Mouse (Mus musculus) telencephalon, adult 2 months (tissue): ENCODE results near the gene Slc30a4.
A peak's percentile ranks its signal among the peaks of the same experiment; 100 is the strongest.

Experiments used
- DNase-seq: peaks from one replicate; pipeline ENCODE4 v3.0.0-alpha.2; 2011; ENCODE audit warnings: low read depth, low spot score

The Slc30a4 gene

GRCm38 (mm10) chr2:122702181-122703036 lies at the start of gene Slc30a4:
Gene Slc30a4 (minus strand): TSS chr2:122702663.
- DNase-seq = peak; percentile 65

- no peak for DNase-seq
These were observed 44.0 kb upstream of the Slc30a4 start for GRCm38 (mm10) chr2:122746461-122746860.

- DNase-seq = peak; percentile 22
These were observed 36.6 kb upstream of the Slc30a4 start for GRCm38 (mm10) chr2:122739023-122739422.

GRCm38 (mm10) chr2:122737894-122738830 lies 35.7 kb upstream of the Slc30a4 start, which contains the start of gene Bloc1s6:
Gene Bloc1s6 (plus strand): TSS chr2:122738503.
- peak; percentile 95 for DNase-seq

- DNase-seq = no peak
These were observed 29.0 kb upstream of the Slc30a4 start for GRCm38 (mm10) chr2:122731456-122731855.

GRCm38 (mm10) chr2:122725604-122726003 lies 23.1 kb upstream of the Slc30a4 start:
- no peak for DNase-seq

- no peak for DNase-seq
These were observed 18.1 kb upstream of the Slc30a4 start for GRCm38 (mm10) chr2:122720564-122720963.

- DNase-seq = no peak
These were observed 16.8 kb upstream of the Slc30a4 start for GRCm38 (mm10) chr2:122719232-122719631.

GRCm38 (mm10) chr2:122716301-122716842 lies 13.9 kb upstream of the Slc30a4 start:
- DNase-seq = no peak

GRCm38 (mm10) chr2:122715148-122715692 lies 12.8 kb upstream of the Slc30a4 start:
- DNase-seq = no peak

GRCm38 (mm10) chr2:122712848-122713247 lies 10.4 kb upstream of the Slc30a4 start:
- DNase-seq = no peak

GRCm38 (mm10) chr2:122711911-122712310 lies 9.4 kb upstream of the Slc30a4 start:
- DNase-seq = no peak

GRCm38 (mm10) chr2:122709156-122709555 lies 6.7 kb upstream of the Slc30a4 start:
- DNase-seq = no peak

- no peak for DNase-seq
These were observed 5.6 kb upstream of the Slc30a4 start for GRCm38 (mm10) chr2:122708080-122708479.

GRCm38 (mm10) chr2:122704572-122704971 lies 2.1 kb upstream of the Slc30a4 start:
- DNase-seq = no peak

GRCm38 (mm10) chr2:122701871-122702180 lies 637 bp downstream of the Slc30a4 start:
- no peak for DNase-seq

GRCm38 (mm10) chr2:122701012-122701411 lies 1.5 kb downstream of the Slc30a4 start:
- DNase-seq = no peak

- DNase-seq = no peak
These were observed 4.9 kb downstream of the Slc30a4 start for GRCm38 (mm10) chr2:122697526-122697925.

GRCm38 (mm10) chr2:122686665-122687064 lies 15.8 kb downstream of the Slc30a4 start:
- no peak for DNase-seq

- peak; percentile 69 for DNase-seq
These were observed 18.8 kb downstream of the Slc30a4 start for GRCm38 (mm10) chr2:122683641-122684040.

- DNase-seq = no peak
These were observed 19.9 kb downstream of the Slc30a4 start for GRCm38 (mm10) chr2:122682520-122682919.
